Mouse (Mus musculus) hindbrain, embryonic 11.5 days (tissue): ENCODE results near the gene Ep400. TPM values are rescaled to one million over a fixed set of nuclear protein-coding genes. Genes with fewer than 3 reads are reported as not detected.
"Not testable (repeated sequence)": the region's sequence is repeated elsewhere in the genome, so short reads cannot be mapped to it uniquely, and the experiment has no call there.

Source experiments
- ATAC-seq: fragments of 200-750 bp; cut with Nextera tagmentation; 2 replicates; pipeline ENCODE4 v1.8.0; 2017; ENCODE audit warnings: mild to moderate bottlenecking, moderate TSS enrichment, moderate library complexity; ENCODE audit not compliant: low FRiP score
- DNase-seq: peaks from one replicate; pipeline ENCODE4 v3.0.0-alpha.2; 2015; ENCODE audit warnings: low spot score
- H3K27ac ChIP-seq: fragments of 300-500 bp; sonication (generic); 2 replicates; pipeline ENCODE4 v1.5.1; 2014; ENCODE audit warnings: mild to moderate bottlenecking, low read depth, low read length
- H3K27me3 ChIP-seq: fragments of 300-500 bp; sonication (generic); 2 replicates; pipeline ENCODE4 v1.6.1; 2014; ENCODE audit warnings: mild to moderate bottlenecking, low read length, moderate library complexity, mixed read lengths; ENCODE audit not compliant: control insufficient read depth, insufficient read depth
- H3K36me3 ChIP-seq: fragments of 300-500 bp; sonication (generic); 2 replicates; pipeline ENCODE4 v1.6.1; 2014; ENCODE audit warnings: mild to moderate bottlenecking, low read length, moderate library complexity, mixed read lengths; ENCODE audit not compliant: control insufficient read depth, insufficient read depth
- H3K4me1 ChIP-seq: fragments of 300-500 bp; sonication (generic); replicated peaks from 2 replicates; pipeline ENCODE4 v1.6.1; 2014; ENCODE audit warnings: low read length, mixed read lengths; ENCODE audit not compliant: control insufficient read depth, insufficient read depth
- H3K4me2 ChIP-seq: fragments of 300-500 bp; sonication (generic); replicated peaks from 2 replicates; pipeline ENCODE4 v1.6.1; 2014; ENCODE audit warnings: mild to moderate bottlenecking, low read depth, low read length
- H3K4me3 ChIP-seq: fragments of 300-500 bp; sonication (generic); 2 replicates; pipeline ENCODE4 v1.5.1; 2014; ENCODE audit warnings: low read depth, low read length
- H3K9ac ChIP-seq: fragments of 300-500 bp; sonication (generic); 2 replicates; pipeline ENCODE4 v1.6.1; 2014; ENCODE audit warnings: low read depth, low read length
- H3K9me3 ChIP-seq: fragments of 300-500 bp; sonication (generic); 2 replicates; pipeline ENCODE4 v1.6.1; 2016; ENCODE audit warnings: low read length; ENCODE audit not compliant: control insufficient read depth
- WGBS: fragments of 180-500 bp; shearing (Covaris S2); extraction: QIAGEN DNeasy Blood & Tissue Kit; methylation state at CpG from one replicate; pipeline ENCODE4 v1.1.7; 2014; 5-methylcytosine and 5-hydroxymethylcytosine counted together
- polyA plus RNA-seq: library from polyadenylated mRNA; unstranded; fragments of >200 nt; fragmentation: Nextera tagmentation; extraction: Ambion mirVana; gene quantifications from 2 replicates; pipeline ENCODE4 v1.2.1, GENCODE M21; 2014

Ep400 gene
- polyA plus RNA-seq, 1 experiment from 2014 or later: 49.7 TPM

DNA sequence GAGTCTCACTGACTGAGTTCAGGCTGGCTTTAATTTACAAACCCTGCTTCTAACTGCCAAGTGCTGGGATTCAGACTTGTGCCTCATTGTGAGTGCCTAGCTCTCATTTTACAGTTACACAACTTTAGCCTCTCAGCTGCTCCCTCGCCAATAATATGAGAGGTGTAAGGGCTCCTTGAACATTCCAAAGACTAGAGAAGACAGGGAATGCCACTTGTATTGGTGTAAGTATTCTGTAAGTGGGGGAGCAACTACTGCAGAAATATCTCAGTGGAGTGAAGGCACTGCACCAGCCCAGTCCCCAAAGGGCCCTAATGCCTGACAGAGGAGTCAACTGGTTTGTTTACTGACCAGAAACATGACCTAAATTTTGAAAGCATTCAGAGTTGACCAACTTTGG is 42.7 kb downstream of the Ep400 start:
- Histone ChIP-seq H3K4me2 (no peak overlapping the region), H3K27ac (no peak overlapping the region), H3K4me3 (no peak overlapping the region), H3K36me3 (peaks cover 6% of the 10 kb centered on the region), H3K27me3 (no peaks in the 10 kb centered on the region), H3K9ac (no peak overlapping the region), H3K4me1 (no peaks in the 10 kb centered on the region), H3K9me3 (no peaks in the 10 kb centered on the region)
- ATAC-seq: no peak
- 94% methylated on average over 1 of the region's 1 CpGs for WGBS
- no peak for DNase-seq

DNA sequence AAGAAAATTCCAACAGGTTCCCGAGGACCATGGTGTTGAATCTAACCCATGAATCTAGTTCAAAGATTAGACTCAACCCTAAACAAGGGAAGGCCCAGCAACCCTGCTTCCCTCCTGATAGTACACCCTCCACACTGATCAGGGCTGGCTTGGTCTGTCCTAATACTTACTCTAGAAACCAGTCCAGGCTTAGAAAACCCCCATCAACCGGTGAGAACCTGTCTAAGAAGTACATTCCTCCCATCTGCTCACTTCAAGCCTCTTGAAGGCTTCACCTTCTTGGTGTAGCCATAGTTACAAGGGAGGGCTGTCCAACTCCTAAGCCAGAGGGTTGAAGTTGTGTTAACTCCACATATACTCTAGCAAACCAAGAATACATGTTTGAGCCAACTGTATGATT is 47.0 kb downstream of the Ep400 start:
- no peak overlapping the region for H3K9ac ChIP-seq
- no peak overlapping the region for H3K27ac ChIP-seq
- 96% methylated on average over 2 of the region's 2 CpGs for WGBS
- ATAC-seq (no peak), DNase-seq (no peak)
- no peak overlapping the region for H3K4me2 ChIP-seq
- no peak overlapping the region for H3K4me3 ChIP-seq
- peaks cover 4% of the 10 kb centered on the region for H3K36me3 ChIP-seq
- H3K4me1 ChIP-seq: no peaks in the 10 kb centered on the region
- no peaks in the 10 kb centered on the region for H3K27me3 ChIP-seq
- no peaks in the 10 kb centered on the region for H3K9me3 ChIP-seq

GRCm38 (mm10) chr5:110721463-110721862 is 49.1 kb downstream of the Ep400 start:
- H3K36me3 ChIP-seq, H3K4me1 ChIP-seq, H3K4me3 ChIP-seq, H3K27me3 ChIP-seq, ATAC-seq, H3K27ac ChIP-seq, DNase-seq, H3K9ac ChIP-seq, H3K9me3 ChIP-seq, H3K4me2 ChIP-seq: not testable (repeated sequence)
- 93% methylated on average over 1 of the region's 1 CpGs for WGBS

DNA sequence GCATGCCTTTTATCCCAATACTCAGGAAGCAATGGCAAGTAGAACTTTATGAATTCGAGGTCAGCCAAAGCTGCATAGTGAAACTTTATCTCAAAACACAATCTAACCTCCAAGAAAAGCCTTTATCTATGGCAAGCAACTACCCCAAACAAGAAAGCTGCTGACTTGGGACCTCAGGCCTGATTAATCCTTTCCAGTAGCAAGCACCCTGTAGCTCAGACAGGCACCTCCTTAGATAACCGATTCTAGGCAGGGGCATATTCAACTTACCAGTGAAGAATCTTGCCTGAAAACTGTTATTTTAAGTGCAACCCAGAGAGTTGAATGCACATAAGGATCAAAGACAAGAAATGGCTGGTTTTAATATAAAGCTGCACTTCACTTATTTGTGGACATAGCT is 59.1 kb downstream of the Ep400 start:
- Histone ChIP-seq H3K36me3 (peaks cover 8% of the 10 kb centered on the region), H3K27ac (no peak overlapping the region), H3K27me3 (no peaks in the 10 kb centered on the region), H3K4me2 (no peak overlapping the region), H3K9ac (no peak overlapping the region), H3K4me1 (no peaks in the 10 kb centered on the region), H3K9me3 (no peaks in the 10 kb centered on the region), H3K4me3 (no peak overlapping the region)
- DNase-seq (no peak), ATAC-seq (no peak)
- 88% methylated on average over 2 of the region's 2 CpGs for WGBS

- Histone ChIP-seq H3K27ac (no peak overlapping the region), H3K4me3 (no peak overlapping the region), H3K4me1 (no peaks in the 10 kb centered on the region), H3K9ac (no peak overlapping the region), H3K36me3 (peaks cover 8% of the 10 kb centered on the region), H3K27me3 (no peaks in the 10 kb centered on the region), H3K9me3 (no peaks in the 10 kb centered on the region), H3K4me2 (no peak overlapping the region)
- no peak for ATAC-seq
- no peak for DNase-seq
- 93% methylated on average over 4 of the region's 4 CpGs for WGBS
These were observed 61.3 kb downstream of the Ep400 start for GRCm38 (mm10) chr5:110709256-110709655.

- no peak overlapping the region for H3K4me2 ChIP-seq
- H3K27ac ChIP-seq: no peak overlapping the region
- H3K36me3 ChIP-seq: peaks cover 8% of the 10 kb centered on the region
- ATAC-seq (no peak), DNase-seq (no peak)
- H3K4me3 ChIP-seq: no peak overlapping the region
- WGBS: 89% methylated on average over 1 of the region's 1 CpGs
- H3K4me1 ChIP-seq: no peaks in the 10 kb centered on the region
- H3K27me3 ChIP-seq: no peaks in the 10 kb centered on the region
- H3K9ac ChIP-seq: no peak overlapping the region
- no peaks in the 10 kb centered on the region for H3K9me3 ChIP-seq
These were observed 66.5 kb downstream of the Ep400 start for GRCm38 (mm10) chr5:110704004-110704403.

DNA sequence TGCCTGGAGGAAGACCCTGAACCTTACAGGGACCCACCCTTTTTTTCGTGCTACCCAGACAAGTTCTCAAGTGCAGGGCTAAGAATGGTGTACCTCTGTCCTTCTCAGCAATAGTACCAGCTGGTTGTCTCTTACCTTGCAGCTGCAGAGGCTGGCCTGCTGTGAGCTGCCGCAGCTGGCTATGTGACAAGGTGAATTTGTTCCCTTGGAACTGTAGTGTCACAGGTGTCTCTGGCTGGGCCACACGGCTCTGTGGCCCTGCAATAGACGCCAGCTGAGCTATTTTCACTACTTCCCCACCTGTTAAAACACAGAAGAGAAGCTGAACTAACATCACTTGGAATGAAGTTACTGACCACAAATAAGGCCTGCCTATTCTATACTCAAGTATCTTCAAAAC is 71.9 kb downstream of the Ep400 start:
- H3K36me3 ChIP-seq: peaks cover 11% of the 10 kb centered on the region

GRCm38 (mm10) chr5:110682041-110682440 is 88.5 kb downstream of the Ep400 start:
- Histone ChIP-seq H3K27ac (no peak overlapping the region), H3K27me3 (no peaks in the 10 kb centered on the region), H3K4me3 (no peak overlapping the region), H3K9me3 (no peaks in the 10 kb centered on the region), H3K4me2 (no peak overlapping the region), H3K4me1 (no peaks in the 10 kb centered on the region), H3K9ac (no peak overlapping the region), H3K36me3 (peaks cover 19% of the 10 kb centered on the region; the same call in 1 of the 2 replicates)
- 92% methylated on average over 8 of the region's 8 CpGs for WGBS
- ATAC-seq: no peak
- DNase-seq: no peak

More for the DNA sequence above, 71.9 kb downstream of the Ep400 start:
- H3K4me3 ChIP-seq: no peak overlapping the region
- H3K27ac ChIP-seq: no peak overlapping the region
- WGBS: 82% methylated on average over 4 of the region's 4 CpGs
- no peak for DNase-seq
- H3K4me2 ChIP-seq: no peak overlapping the region
- H3K9me3 ChIP-seq: no peaks in the 10 kb centered on the region
- H3K4me1 ChIP-seq: no peaks in the 10 kb centered on the region
- no peaks in the 10 kb centered on the region for H3K27me3 ChIP-seq
- no peak for ATAC-seq
- no peak overlapping the region for H3K9ac ChIP-seq

GRCm38 (mm10) chr5:110665486-110666121 is 104.9 kb downstream of the Ep400 start:
- 69% methylated on average over 6 of the region's 6 CpGs for WGBS
- Histone ChIP-seq H3K27me3 (no peaks in the 10 kb centered on the region), H3K4me3 (no peak overlapping the region), H3K9ac (no peak overlapping the region), H3K27ac (no peak overlapping the region), H3K4me1 (no peaks in the 10 kb centered on the region), H3K36me3 (peaks cover 30% of the 10 kb centered on the region), H3K9me3 (no peaks in the 10 kb centered on the region), H3K4me2 (no peak overlapping the region)
- ATAC-seq: no peak
- DNase-seq: no peak
